1 mouse cellular context compared by ENCODE assay signal in the genomic region with DNA sequence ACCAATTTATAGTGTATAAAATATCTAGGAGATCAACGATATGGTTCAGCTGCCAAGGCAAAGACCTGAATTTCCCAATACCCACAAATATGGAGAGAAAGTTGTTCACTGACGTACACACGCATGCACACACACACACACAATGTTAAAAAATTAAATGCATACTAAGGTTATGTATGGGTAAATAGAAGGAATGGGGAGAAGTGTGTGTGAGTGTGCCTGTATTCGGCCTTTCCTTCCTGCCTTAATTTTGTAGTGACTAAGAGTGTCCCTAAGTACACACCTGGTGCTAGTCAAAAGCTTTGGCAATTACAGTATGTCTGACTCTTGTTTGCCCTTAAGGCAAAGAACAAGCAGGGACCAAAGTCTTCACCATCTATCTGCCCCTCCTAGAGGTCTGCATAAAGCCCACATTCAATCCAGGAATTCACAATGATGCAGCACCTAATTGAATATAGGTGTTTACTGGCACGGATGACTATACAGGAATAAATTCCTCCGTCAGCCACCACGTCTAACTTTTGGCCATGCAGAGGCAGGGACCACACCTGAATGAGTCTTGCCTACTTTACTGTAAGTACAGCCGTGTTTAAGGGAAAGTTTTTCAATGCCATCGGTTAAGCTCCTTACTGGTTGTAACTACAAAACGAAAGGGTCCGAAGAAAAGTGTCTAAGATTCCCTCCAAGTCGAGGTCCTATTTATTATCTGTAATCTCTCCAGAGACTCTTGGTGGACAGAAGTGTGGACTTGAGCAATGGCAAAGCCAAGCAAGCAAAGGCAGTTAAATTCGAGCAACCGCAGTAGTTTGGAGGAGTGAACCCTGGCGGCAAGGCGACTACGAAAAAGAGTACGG.
TF ChIP-seq lines count a peak whose summit lies in the region.

No protein-coding gene starts in this region.

TF ChIP-seq in C2C12, 6 proteins besides CTCF, POLR2A, EP300 and RAD21 (continued from another document):
- TF ChIP-seq MAX (IDR thresholded peaks at IDR 0.05) (no peak), CEBPB (IDR thresholded peaks at IDR 0.05; ENCODE audit: low read depth) (no peak), FOSL1 (IDR thresholded peaks at IDR 0.05; ENCODE audit: insufficient read depth, low read length, poor library complexity, severe bottlenecking) (no peak)
